Mouse (Mus musculus): Measurements from ENCODE around the gene Cpne7. TPM values are rescaled to one million over a fixed set of nuclear protein-coding genes. Genes with fewer than 3 reads are reported as not detected.

Gene Cpne7
- polyA plus RNA-seq, 1 experiment, result not detected

GRCm38 (mm10) chr8:123156070-123156773, 39.0 kb downstream of the Cpne7 start:
- Histone ChIP-seq H3K4me3 (ENCODE audit: insufficient read depth, low read length) (no peak overlapping the region), H3K27ac (ENCODE audit: insufficient read depth, low read depth, low read length) (no peak overlapping the region), H3K4me1 (ENCODE audit: control insufficient read depth, insufficient read depth, low read length) (no peaks in the 10 kb centered on the region)
- TF ChIP-seq POLR2A (IDR thresholded peaks at IDR 0.05; ENCODE audit: borderline replicate concordance, low read depth, low read length) (no peak), CTCF (IDR thresholded peaks at IDR 0.05; ENCODE audit: low read depth, low read length) (no peak)

- Histone ChIP-seq H3K4me1 (ENCODE audit: control insufficient read depth, insufficient read depth, low read length) (no peaks in the 10 kb centered on the region), H3K4me3 (ENCODE audit: insufficient read depth, low read length) (no peak within 1 kb of the TSS), H3K27ac (ENCODE audit: insufficient read depth, low read depth, low read length) (no peak within 1 kb of the TSS)
These were observed 40.8 kb downstream of the Cpne7 start, which contains the start of gene Sult5a1 for GRCm38 (mm10) chr8:123157888-123158465. Gene Sult5a1 (minus strand): TSS chr8:123158315.

GRCm38 (mm10) chr8:123181391-123181790, 64.2 kb downstream of the Cpne7 start:
- H3K27ac ChIP-seq (ENCODE audit: insufficient read depth, low read depth, low read length), result no peak overlapping the region
- no peaks in the 10 kb centered on the region for H3K4me1 ChIP-seq (ENCODE audit: control insufficient read depth, insufficient read depth, low read length)
- no peak for TF ChIP-seq POLR2A (IDR thresholded peaks at IDR 0.05; ENCODE audit: borderline replicate concordance, low read depth, low read length)
- no peak for TF ChIP-seq CTCF (IDR thresholded peaks at IDR 0.05; ENCODE audit: low read depth, low read length)
- H3K4me3 ChIP-seq (ENCODE audit: insufficient read depth, low read length), result no peak overlapping the region

More at GRCm38 (mm10) chr8:123157888-123158465, 40.8 kb downstream of the Cpne7 start, which contains the start of gene Sult5a1:
- TF ChIP-seq CTCF (IDR thresholded peaks at IDR 0.05; ENCODE audit: low read depth, low read length) (no peak), POLR2A (IDR thresholded peaks at IDR 0.05; ENCODE audit: borderline replicate concordance, low read depth, low read length) (no peak)

Other genes starting within 250 kb of the Cpne7 start
- 76.2 and 79.2 TPM in 2 replicates for gene Ankrd11, start 75.1 kb upstream of the Cpne7 start, polyA plus RNA-seq (2012; ENCODE audit: insufficient read depth, insufficient read length, missing spikeins)
- 58.3 and 65.1 TPM in 2 replicates for gene Spg7, start 54.4 kb upstream of the Cpne7 start, polyA plus RNA-seq (2012; ENCODE audit: insufficient read depth, insufficient read length, missing spikeins)
- 1,467 and 1,640 TPM in 2 replicates for gene Rpl13, start 15.0 kb upstream of the Cpne7 start, polyA plus RNA-seq (2012; ENCODE audit: insufficient read depth, insufficient read length, missing spikeins)
- gene Sult5a1, start 40.9 kb downstream of the Cpne7 start, polyA plus RNA-seq (2012; ENCODE audit: insufficient read depth, insufficient read length, missing spikeins), result not detected in 2 replicates
- not detected in 2 replicates for gene Dpep1, start 68.9 kb downstream of the Cpne7 start, polyA plus RNA-seq (2012; ENCODE audit: insufficient read depth, insufficient read length, missing spikeins)
- 97.2 and 102 TPM in 2 replicates for gene Chmp1a, start 95.4 kb downstream of the Cpne7 start, polyA plus RNA-seq (2012; ENCODE audit: insufficient read depth, insufficient read length, missing spikeins)
- gene Spata33, start 95.5 kb downstream of the Cpne7 start, polyA plus RNA-seq (2012; ENCODE audit: insufficient read depth, insufficient read length, missing spikeins), result 0.87 and 1.4 TPM in 2 replicates
- gene Cdk10, start 107.5 kb downstream of the Cpne7 start, polyA plus RNA-seq (2012; ENCODE audit: insufficient read depth, insufficient read length, missing spikeins), result 35.5 and 36.1 TPM in 2 replicates
- 8.2 and 11.2 TPM in 2 replicates for gene Spata2l, start 118.9 kb downstream of the Cpne7 start, polyA plus RNA-seq (2012; ENCODE audit: insufficient read depth, insufficient read length, missing spikeins)
- 16.2 and 17.1 TPM in 2 replicates for gene Zfp276, start 136.8 kb downstream of the Cpne7 start, polyA plus RNA-seq (2012; ENCODE audit: insufficient read depth, insufficient read length, missing spikeins)
- 42.6 and 43.7 TPM in 2 replicates for gene Vps9d1, start 137.0 kb downstream of the Cpne7 start, polyA plus RNA-seq (2012; ENCODE audit: insufficient read depth, insufficient read length, missing spikeins)
- 13.6 and 16.5 TPM in 2 replicates for gene Fanca, start 201.2 kb downstream of the Cpne7 start, polyA plus RNA-seq (2012; ENCODE audit: insufficient read depth, insufficient read length, missing spikeins)
- gene Spire2, start 215.3 kb downstream of the Cpne7 start, polyA plus RNA-seq (2012; ENCODE audit: insufficient read depth, insufficient read length, missing spikeins), result not detected in 2 replicates